Mouse (Mus musculus) stomach, embryonic 15.5 days (tissue): ENCODE measurements around the gene Nkd2. TPM values are rescaled to one million over a fixed set of nuclear protein-coding genes. Genes with fewer than 3 reads are reported as not detected.

Experiments
- ATAC-seq: fragments of 200-750 bp; cut with Nextera tagmentation; 2 replicates; pipeline ENCODE4 v1.8.0; 2017; ENCODE audit warnings: low read depth, moderate number of reproducible peaks, moderate TSS enrichment; ENCODE audit not compliant: insufficient read depth, low FRiP score
- H3K27ac ChIP-seq: fragments of 300-500 bp; sonication (generic); 2 replicates; pipeline ENCODE4 v1.5.1; 2015; ENCODE audit warnings: mild to moderate bottlenecking, inconsistent platforms
- H3K27me3 ChIP-seq: fragments of 300-500 bp; sonication (generic); replicated peaks from 2 replicates; pipeline ENCODE4 v1.6.1; 2015; ENCODE audit warnings: inconsistent platforms
- H3K36me3 ChIP-seq: fragments of 300-500 bp; sonication (generic); 2 replicates; pipeline ENCODE4 v1.6.1; 2015; ENCODE audit warnings: inconsistent platforms
- H3K4me1 ChIP-seq: fragments of 300-500 bp; sonication (generic); 2 replicates; pipeline ENCODE4 v1.6.1; 2015; ENCODE audit warnings: inconsistent platforms
- H3K4me2 ChIP-seq: fragments of 300-500 bp; sonication (generic); 2 replicates; pipeline ENCODE4 v1.6.1; 2015; ENCODE audit warnings: mild to moderate bottlenecking, inconsistent platforms
- H3K4me3 ChIP-seq: fragments of 300-500 bp; sonication (generic); replicated peaks from 2 replicates; pipeline ENCODE4 v1.5.1; 2015; ENCODE audit warnings: inconsistent platforms
- H3K9ac ChIP-seq: fragments of 300-500 bp; sonication (generic); 2 replicates; pipeline ENCODE4 v1.6.1; 2015; ENCODE audit warnings: inconsistent platforms
- H3K9me3 ChIP-seq: fragments of 300-500 bp; sonication (generic); 2 replicates; pipeline ENCODE4 v1.6.1; 2016; ENCODE audit warnings: inconsistent platforms
- WGBS: fragments of 180-500 bp; shearing (Covaris S2); methylation state at CpG from one replicate; pipeline ENCODE4 v1.1.7; 2015; 5-methylcytosine and 5-hydroxymethylcytosine counted together
- polyA plus RNA-seq: library from polyadenylated mRNA; unstranded; fragments of >200 nt; fragmentation: Nextera tagmentation; extraction: Ambion mirVana; gene quantifications from 2 replicates; pipeline ENCODE4 v1.2.1, GENCODE M21; 2015

Nkd2 gene
- polyA plus RNA-seq, 1 experiment from 2014 or later = 4.1 TPM

- Histone ChIP-seq H3K4me2 (no peak overlapping the region), H3K9me3 (no peaks in the 10 kb centered on the region), H3K27me3 (no peaks in the 10 kb centered on the region), H3K36me3 (no peaks in the 10 kb centered on the region), H3K9ac (no peak overlapping the region), H3K4me1 (no peaks in the 10 kb centered on the region), H3K4me3 (no peak overlapping the region), H3K27ac (no peak overlapping the region)
- no peak for ATAC-seq
- WGBS = 82% methylated on average over 11 of the region's 11 CpGs
Observed at GRCm38 (mm10) chr13:73839137-73839548, 8.3 kb downstream of the Nkd2 start.

GRCm38 (mm10) chr13:73837708-73838107 lies 9.7 kb downstream of the Nkd2 start:
- 61% methylated on average over 8 of the region's 8 CpGs for WGBS
- no peaks in the 10 kb centered on the region for H3K36me3 ChIP-seq
- H3K4me1 ChIP-seq = no peaks in the 10 kb centered on the region
- H3K4me2 ChIP-seq = no peak overlapping the region
- ATAC-seq = no peak
- no peak overlapping the region for H3K27ac ChIP-seq
- H3K27me3 ChIP-seq = no peaks in the 10 kb centered on the region
- no peak overlapping the region for H3K4me3 ChIP-seq
- no peaks in the 10 kb centered on the region for H3K9me3 ChIP-seq
- H3K9ac ChIP-seq = no peak overlapping the region

GRCm38 (mm10) chr13:73836491-73836890 lies 10.9 kb downstream of the Nkd2 start:
- H3K4me2 ChIP-seq = no peak overlapping the region
- H3K27me3 ChIP-seq = no peaks in the 10 kb centered on the region
- no peaks in the 10 kb centered on the region for H3K36me3 ChIP-seq
- H3K4me3 ChIP-seq = no peak overlapping the region
- no peak overlapping the region for H3K27ac ChIP-seq
- ATAC-seq = no peak
- 56% methylated on average over 6 of the region's 6 CpGs for WGBS
- H3K9me3 ChIP-seq = no peaks in the 10 kb centered on the region
- H3K4me1 ChIP-seq = no peaks in the 10 kb centered on the region
- no peak overlapping the region for H3K9ac ChIP-seq

GRCm38 (mm10) chr13:73835791-73836190 lies 11.6 kb downstream of the Nkd2 start:
- Histone ChIP-seq H3K4me3 (no peak overlapping the region), H3K27me3 (no peaks in the 10 kb centered on the region), H3K27ac (no peak overlapping the region), H3K9me3 (no peaks in the 10 kb centered on the region), H3K4me2 (no peak overlapping the region), H3K9ac (no peak overlapping the region), H3K4me1 (no peaks in the 10 kb centered on the region), H3K36me3 (no peaks in the 10 kb centered on the region)
- WGBS = 51% methylated on average over 4 of the region's 4 CpGs
- ATAC-seq = no peak

GRCm38 (mm10) chr13:73833809-73834208 lies 13.6 kb downstream of the Nkd2 start:
- no peak overlapping the region for H3K27ac ChIP-seq
- H3K4me2 ChIP-seq = no peak overlapping the region
- no peaks in the 10 kb centered on the region for H3K4me1 ChIP-seq
- no peaks in the 10 kb centered on the region for H3K27me3 ChIP-seq
- ATAC-seq = no peak
- no peak overlapping the region for H3K4me3 ChIP-seq
- no peaks in the 10 kb centered on the region for H3K36me3 ChIP-seq
- no peaks in the 10 kb centered on the region for H3K9me3 ChIP-seq
- WGBS = 73% methylated on average over 12 of the region's 12 CpGs
- no peak overlapping the region for H3K9ac ChIP-seq

- Histone ChIP-seq H3K27me3 (no peaks in the 10 kb centered on the region), H3K9me3 (no peaks in the 10 kb centered on the region), H3K4me1 (no peaks in the 10 kb centered on the region), H3K4me2 (no peak overlapping the region), H3K4me3 (no peak overlapping the region), H3K27ac (no peak overlapping the region), H3K36me3 (no peaks in the 10 kb centered on the region), H3K9ac (no peak overlapping the region)
- 2% methylated on average over 2 of the region's 2 CpGs for WGBS
- 0 out of 2 replicates have a peak, but pooled peaks have one; percentile 15 for ATAC-seq
Observed at GRCm38 (mm10) chr13:73831486-73831885, 15.9 kb downstream of the Nkd2 start.

GRCm38 (mm10) chr13:73827243-73827642 lies 20.2 kb downstream of the Nkd2 start:
- H3K4me1 ChIP-seq = no peaks in the 10 kb centered on the region
- no peak for ATAC-seq

GRCm38 (mm10) chr13:73823711-73824110 lies 23.7 kb downstream of the Nkd2 start:
- Histone ChIP-seq H3K4me3 (no peak overlapping the region), H3K4me1 (no peaks in the 10 kb centered on the region), H3K27me3 (no peaks in the 10 kb centered on the region), H3K27ac (no peak overlapping the region), H3K9ac (no peak overlapping the region), H3K4me2 (no peak overlapping the region), H3K36me3 (no peaks in the 10 kb centered on the region), H3K9me3 (no peaks in the 10 kb centered on the region)
- no peak for ATAC-seq
- WGBS = 60% methylated on average over 6 of the region's 6 CpGs

More at GRCm38 (mm10) chr13:73827243-73827642, 20.2 kb downstream of the Nkd2 start:
- Histone ChIP-seq H3K27me3 (no peaks in the 10 kb centered on the region), H3K9me3 (no peaks in the 10 kb centered on the region), H3K9ac (no peak overlapping the region), H3K27ac (no peak overlapping the region), H3K36me3 (no peaks in the 10 kb centered on the region), H3K4me2 (no peak overlapping the region), H3K4me3 (no peak overlapping the region)
- 74% methylated on average over 8 of the region's 8 CpGs for WGBS

- Histone ChIP-seq H3K27me3 (no peaks in the 10 kb centered on the region), H3K9ac (no peak overlapping the region), H3K4me1 (no peaks in the 10 kb centered on the region), H3K4me3 (no peak overlapping the region), H3K4me2 (no peak overlapping the region), H3K27ac (no peak overlapping the region), H3K36me3 (no peaks in the 10 kb centered on the region), H3K9me3 (no peaks in the 10 kb centered on the region)
- WGBS = 61% methylated on average over 4 of the region's 4 CpGs
- ATAC-seq = peak; percentile 26; the same call in 1 of the 2 replicates
Observed at GRCm38 (mm10) chr13:73822187-73822800, 25.1 kb downstream of the Nkd2 start.

GRCm38 (mm10) chr13:73821251-73821650 lies 26.2 kb downstream of the Nkd2 start:
- no peaks in the 10 kb centered on the region for H3K4me1 ChIP-seq
- H3K27ac ChIP-seq = no peak overlapping the region
- no peak overlapping the region for H3K4me2 ChIP-seq
- no peaks in the 10 kb centered on the region for H3K27me3 ChIP-seq
- H3K9me3 ChIP-seq = no peaks in the 10 kb centered on the region
- 94% methylated on average over 7 of the region's 7 CpGs for WGBS
- no peak overlapping the region for H3K9ac ChIP-seq
- no peaks in the 10 kb centered on the region for H3K36me3 ChIP-seq
- H3K4me3 ChIP-seq = no peak overlapping the region
- ATAC-seq = no peak

GRCm38 (mm10) chr13:73818921-73819320 lies 28.5 kb downstream of the Nkd2 start:
- Histone ChIP-seq H3K36me3 (0 out of 2 replicates have a peak, but pooled peaks cover 8% of the 10 kb centered on the region), H3K9me3 (no peaks in the 10 kb centered on the region), H3K27me3 (no peaks in the 10 kb centered on the region), H3K4me1 (no peaks in the 10 kb centered on the region; the same call in 1 of the 2 replicates), H3K4me3 (no peak overlapping the region), H3K4me2 (no peak overlapping the region), H3K27ac (no peak overlapping the region), H3K9ac (no peak overlapping the region)
- no peak for ATAC-seq
- 82% methylated on average over 3 of the region's 3 CpGs for WGBS

GRCm38 (mm10) chr13:73816338-73816737 lies 31.1 kb downstream of the Nkd2 start:
- Histone ChIP-seq H3K9ac (no peak overlapping the region), H3K9me3 (no peaks in the 10 kb centered on the region), H3K27ac (no peak overlapping the region), H3K4me2 (no peak overlapping the region), H3K36me3 (0 out of 2 replicates have a peak, but pooled peaks cover 12% of the 10 kb centered on the region), H3K27me3 (no peaks in the 10 kb centered on the region), H3K4me3 (no peak overlapping the region), H3K4me1 (no peaks in the 10 kb centered on the region; the same call in 1 of the 2 replicates)
- no peak for ATAC-seq
- WGBS = 72% methylated on average over 6 of the region's 6 CpGs
